Mouse (Mus musculus) liver, embryonic 11.5 days (tissue): Measurements from ENCODE around the gene Tbc1d9. TPM values are rescaled to one million over a fixed set of nuclear protein-coding genes. Genes with fewer than 3 reads are reported as not detected.
"Not testable (repeated sequence)": the region's sequence is repeated elsewhere in the genome, so short reads cannot be mapped to it uniquely, and the experiment has no call there.

ENCODE experiments used
- ATAC-seq: fragments of 200-750 bp; cut with Nextera tagmentation; replicated peaks from 2 replicates; pipeline ENCODE4 v1.8.0; 2017; ENCODE audit warnings: moderate number of reproducible peaks, mild to moderate bottlenecking, moderate TSS enrichment, moderate library complexity; ENCODE audit not compliant: low FRiP score
- DNase-seq: peaks from one replicate; pipeline ENCODE4 v3.0.0-alpha.2; 2017; ENCODE audit warnings: low spot score
- H3K27ac ChIP-seq: fragments of 300-500 bp; sonication (generic); 2 replicates; pipeline ENCODE4 v1.5.1; 2014; ENCODE audit warnings: mild to moderate bottlenecking, low read depth, low read length, control low read depth
- H3K27me3 ChIP-seq: fragments of 300-500 bp; sonication (generic); replicated peaks from 2 replicates; pipeline ENCODE4 v1.6.1; 2014; ENCODE audit warnings: low read length, mixed read lengths; ENCODE audit not compliant: control insufficient read depth, insufficient read depth
- H3K36me3 ChIP-seq: fragments of 300-500 bp; sonication (generic); 2 replicates; pipeline ENCODE4 v1.6.1; 2014; ENCODE audit warnings: mild to moderate bottlenecking, low read length, moderate library complexity, mixed read lengths; ENCODE audit not compliant: control insufficient read depth, insufficient read depth
- H3K4me1 ChIP-seq: fragments of 300-500 bp; sonication (generic); replicated peaks from 2 replicates; pipeline ENCODE4 v1.6.1; 2014; ENCODE audit warnings: low read length, mixed read lengths; ENCODE audit not compliant: control insufficient read depth, insufficient read depth
- H3K4me2 ChIP-seq: fragments of 300-500 bp; sonication (generic); 2 replicates; pipeline ENCODE4 v1.6.1; 2014; ENCODE audit warnings: mild to moderate bottlenecking, control low read depth, moderate library complexity
- H3K4me3 ChIP-seq: fragments of 300-500 bp; sonication (generic); 2 replicates; pipeline ENCODE4 v1.5.1; 2014; ENCODE audit warnings: low read depth, low read length, control low read depth
- H3K9ac ChIP-seq: fragments of 300-500 bp; sonication (generic); 2 replicates; pipeline ENCODE4 v1.6.1; 2014; ENCODE audit warnings: low read depth, low read length, control low read depth
- H3K9me3 ChIP-seq: fragments of 300-500 bp; sonication (generic); 2 replicates; pipeline ENCODE4 v1.6.1; 2016; ENCODE audit warnings: low read length, inconsistent platforms, mixed read lengths; ENCODE audit not compliant: control insufficient read depth
- WGBS: fragments of 180-500 bp; shearing (Covaris S2); extraction: QIAGEN DNeasy Blood & Tissue Kit; methylation state at CpG from one replicate; pipeline ENCODE4 v1.1.7; 2014; 5-methylcytosine and 5-hydroxymethylcytosine counted together
- polyA plus RNA-seq: library from polyadenylated mRNA; unstranded; fragments of >200 nt; fragmentation: Nextera tagmentation; extraction: Ambion mirVana; gene quantifications from 2 replicates; pipeline ENCODE4 v1.2.1, GENCODE M21; 2014

Tbc1d9 gene
- polyA plus RNA-seq, 1 experiment from 2014 or later, result 0.86 TPM

- H3K4me3 ChIP-seq, result no peak overlapping the region
- 96% methylated on average over 1 of the region's 1 CpGs for WGBS
- no peak overlapping the region for H3K9ac ChIP-seq
- H3K9me3 ChIP-seq, result no peaks in the 10 kb centered on the region
- ATAC-seq (no peak), DNase-seq (no peak)
- no peaks in the 10 kb centered on the region for H3K27me3 ChIP-seq
- no peaks in the 10 kb centered on the region for H3K4me1 ChIP-seq
- no peak overlapping the region for H3K27ac ChIP-seq
- H3K4me2 ChIP-seq, result no peak overlapping the region
- no peaks in the 10 kb centered on the region for H3K36me3 ChIP-seq
Observed at GRCm38 (mm10) chr8:83304946-83305345, 139.8 kb downstream of the Tbc1d9 start.

GRCm38 (mm10) chr8:83309836-83310235 lies 144.7 kb downstream of the Tbc1d9 start:
- H3K27me3 ChIP-seq, result no peaks in the 10 kb centered on the region
- DNase-seq, result no peak
- H3K4me3 ChIP-seq, result no peak overlapping the region
- no peak overlapping the region for H3K9ac ChIP-seq
- no peaks in the 10 kb centered on the region for H3K36me3 ChIP-seq
- no peak overlapping the region for H3K27ac ChIP-seq
- ATAC-seq, result no peak
- H3K9me3 ChIP-seq, result no peaks in the 10 kb centered on the region
- WGBS, result 85% methylated on average over 6 of the region's 6 CpGs
- H3K4me2 ChIP-seq, result no peak overlapping the region
- H3K4me1 ChIP-seq, result no peaks in the 10 kb centered on the region

GRCm38 (mm10) chr8:83315084-83315483 lies 149.9 kb downstream of the Tbc1d9 start:
- not testable (repeated sequence) for H3K27ac ChIP-seq, H3K4me3 ChIP-seq, DNase-seq, ATAC-seq, H3K9ac ChIP-seq, H3K4me2 ChIP-seq, H3K27me3 ChIP-seq, H3K36me3 ChIP-seq, H3K9me3 ChIP-seq, H3K4me1 ChIP-seq
- WGBS, result 86% methylated on average over 4 of the region's 4 CpGs

- no peak for ATAC-seq
- DNase-seq, result no peak
- WGBS, result 89% methylated on average over 2 of the region's 2 CpGs
Observed at GRCm38 (mm10) chr8:83315691-83316090, 150.5 kb downstream of the Tbc1d9 start.

GRCm38 (mm10) chr8:83320543-83320942 lies 155.4 kb downstream of the Tbc1d9 start:
- WGBS, result 79% methylated on average over 3 of the region's 3 CpGs
- Histone ChIP-seq H3K4me3 (no peak overlapping the region), H3K4me1 (no peaks in the 10 kb centered on the region), H3K27ac (no peak overlapping the region), H3K9ac (no peak overlapping the region), H3K36me3 (peaks cover 3% of the 10 kb centered on the region; the same call in 1 of the 2 replicates), H3K4me2 (no peak overlapping the region), H3K27me3 (no peaks in the 10 kb centered on the region), H3K9me3 (no peaks in the 10 kb centered on the region)
- no peak for DNase-seq
- no peak for ATAC-seq

More at GRCm38 (mm10) chr8:83315691-83316090, 150.5 kb downstream of the Tbc1d9 start:
- H3K4me2 ChIP-seq, result no peak overlapping the region
- no peaks in the 10 kb centered on the region for H3K4me1 ChIP-seq
- H3K9me3 ChIP-seq, result no peaks in the 10 kb centered on the region
- H3K27ac ChIP-seq, result no peak overlapping the region
- H3K4me3 ChIP-seq, result no peak overlapping the region
- 0 out of 2 replicates have a peak, but pooled peaks cover 3% of the 10 kb centered on the region for H3K36me3 ChIP-seq
- no peaks in the 10 kb centered on the region for H3K27me3 ChIP-seq
- no peak overlapping the region for H3K9ac ChIP-seq

GRCm38 (mm10) chr8:83322374-83322773 lies 157.2 kb downstream of the Tbc1d9 start:
- Histone ChIP-seq H3K27me3 (no peaks in the 10 kb centered on the region), H3K27ac (no peak overlapping the region), H3K4me3 (no peak overlapping the region), H3K4me1 (no peaks in the 10 kb centered on the region), H3K9ac (no peak overlapping the region), H3K36me3 (no peaks in the 10 kb centered on the region; the same call in 1 of the 2 replicates), H3K4me2 (no peak overlapping the region), H3K9me3 (no peaks in the 10 kb centered on the region)
- ATAC-seq, result no peak; the same call in 1 of the 2 replicates
- 90% methylated on average over 6 of the region's 6 CpGs for WGBS
- DNase-seq, result no peak

Other genes starting within 250 kb of the Tbc1d9 start
- gene Gm10645, start 818 bp downstream of the Tbc1d9 start, polyA plus RNA-seq, result 0.38 and 0.86 TPM in 2 replicates
- not detected in 2 replicates for gene Ucp1, start 125.0 kb downstream of the Tbc1d9 start, polyA plus RNA-seq
- 15.0 and 18.1 TPM in 2 replicates for gene Elmod2, start 167.1 kb downstream of the Tbc1d9 start, polyA plus RNA-seq
- not detected in 2 replicates for gene Mgat4d, start 183.1 kb downstream of the Tbc1d9 start, polyA plus RNA-seq
- gene Clgn, start 224.5 kb downstream of the Tbc1d9 start, polyA plus RNA-seq, result 0.62 and 0.87 TPM in 2 replicates